Mouse (Mus musculus) 3T3-L1 (cell line): ENCODE results near the gene Arhgef18.

ENCODE experiments used
- DNase-seq: peaks from one replicate; pipeline ENCODE4 v3.0.0-alpha.2; 2015; ENCODE audit warnings: low read depth, low spot score

The Arhgef18 gene

DNA sequence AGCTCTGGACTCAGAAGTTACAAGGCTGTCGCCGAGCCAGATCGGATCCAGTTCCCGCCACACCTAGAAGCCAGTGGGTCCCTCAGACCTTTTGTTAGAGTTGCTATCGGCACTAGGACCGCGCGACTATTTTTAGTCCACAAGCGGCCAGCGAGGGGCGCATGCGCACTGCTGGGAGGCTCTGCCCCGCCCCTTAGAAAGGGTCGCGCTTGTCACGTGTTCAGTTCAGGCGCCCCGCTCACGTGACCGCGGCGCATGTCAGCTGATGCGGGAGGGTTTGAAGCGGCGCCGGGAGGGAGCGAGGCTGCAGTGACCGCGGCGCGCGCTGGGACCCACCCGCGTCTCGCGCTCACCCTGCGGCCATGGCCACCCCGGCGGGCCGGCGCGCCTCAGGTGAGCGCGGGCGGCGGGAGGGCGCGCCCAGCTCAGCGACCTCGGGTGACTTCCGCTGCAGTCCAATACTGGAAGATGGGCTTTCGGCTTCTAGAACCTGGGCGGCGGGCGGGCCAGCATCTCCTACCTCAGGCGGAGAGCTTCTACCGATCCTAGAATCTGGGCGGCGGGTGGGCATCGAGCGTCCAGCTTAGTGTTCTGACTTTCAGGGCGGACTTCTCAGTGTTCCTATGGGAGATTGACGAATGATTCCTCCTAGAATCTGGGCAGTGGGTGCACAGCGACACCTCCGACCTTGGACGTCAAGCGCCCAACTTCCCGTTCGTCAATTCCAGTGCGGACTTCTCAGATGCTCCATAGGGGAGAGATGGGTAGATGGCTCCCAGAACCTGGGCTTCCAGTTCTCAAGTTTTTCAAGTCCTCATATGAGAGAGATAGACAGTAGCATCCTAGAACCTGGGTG lies 107.7 kb downstream of the Arhgef18 start, which contains the start of gene Mcoln1:
Gene Mcoln1, plus strand, starts transcription at position 223 of the 856 bp plus-strand sequence.
- peak; percentile 98 for DNase-seq

DNA sequence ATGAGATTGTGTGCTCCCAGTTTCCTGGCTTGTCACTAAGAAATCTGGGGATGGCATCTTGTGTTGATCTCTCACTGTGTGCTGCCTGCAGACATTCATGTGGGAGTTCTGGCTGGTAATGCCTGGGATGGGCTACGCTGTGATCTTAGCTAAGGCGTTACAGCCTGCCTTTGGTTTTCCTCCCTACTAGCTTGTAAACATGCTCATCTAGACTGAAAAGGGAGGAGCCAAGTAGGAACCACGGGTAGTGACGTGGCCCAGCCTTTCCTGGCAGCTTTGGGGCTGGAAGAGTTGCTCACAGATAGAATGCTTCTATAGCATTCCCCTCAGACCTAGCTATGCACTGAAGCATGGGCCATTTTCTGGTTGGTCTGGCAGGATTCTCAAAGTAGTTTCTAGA lies 109.4 kb downstream of the Arhgef18 start:
- DNase-seq, result peak; percentile 67
